Mouse (Mus musculus): Measurements from ENCODE around the gene Kif3a. TPM values are rescaled to one million over a fixed set of nuclear protein-coding genes. Genes with fewer than 3 reads are reported as not detected.

Gene Kif3a
- total and polyA plus RNA-seq, 3 experiments = 11.2 to 27.5 (median 20.2) TPM

GRCm38 (mm10) chr11:53635590-53636182, 68.5 kb downstream of the Kif3a start:
- DNase-seq (ENCODE audit: low spot score) (no peak), ATAC-seq (ENCODE audit: extremely low read depth, insufficient number of reproducible peaks, low FRiP score, poor library complexity, severe bottlenecking) (no peak)
- no peak for TF ChIP-seq TAL1 (conservative IDR thresholded peaks at IDR 0.05; ENCODE audit: low read depth, low read length)
- TF ChIP-seq GATA2 (IDR thresholded peaks at IDR 0.05; ENCODE audit: borderline replicate concordance, low read depth, low read length) = no peak
- no peak for TF ChIP-seq POLR2AphosphoS5 (IDR thresholded peaks at IDR 0.05; ENCODE audit: insufficient replicate concordance, low read depth, low read length)
- no peak for TF ChIP-seq CTCF (IDR thresholded peaks at IDR 0.05; ENCODE audit: low read depth, low read length)
- no peak for TF ChIP-seq GATA1 (IDR thresholded peaks at IDR 0.05; ENCODE audit: borderline replicate concordance, low read length)
- Histone ChIP-seq H3K27me3 (ENCODE audit: insufficient read depth, low read length) (peaks cover 13% of the 10 kb centered on the region; the same call in 1 of the 2 replicates), H3K4me3 (ENCODE audit: low read depth, low read length) (peak overlapping the region; percentile 72; the same call in 1 of the 2 replicates), H3K4me1 (ENCODE audit: insufficient read depth, low read depth, low read length) (peaks cover 79% of the 10 kb centered on the region), H3K9me3 (replicated peaks) (no peaks in the 10 kb centered on the region), H3K36me3 (replicated peaks) (no peaks in the 10 kb centered on the region)

GRCm38 (mm10) chr11:53636183-53636646, 69.0 kb downstream of the Kif3a start:
- peak overlapping the region; percentile 72 for H3K4me3 ChIP-seq (ENCODE audit: low read depth, low read length)

GRCm38 (mm10) chr11:53637046-53637802, 70.0 kb downstream of the Kif3a start:
- ATAC-seq (ENCODE audit: extremely low read depth, insufficient number of reproducible peaks, low FRiP score, poor library complexity, severe bottlenecking) = no peak
- Histone ChIP-seq H3K4me3 (ENCODE audit: low read depth, low read length) (no peak overlapping the region), H3K36me3 (replicated peaks) (no peaks in the 10 kb centered on the region), H3K9me3 (replicated peaks) (no peaks in the 10 kb centered on the region; the same call in 1 of the 2 replicates), H3K4me1 (ENCODE audit: insufficient read depth, low read depth, low read length) (peaks cover 81% of the 10 kb centered on the region), H3K27me3 (ENCODE audit: insufficient read depth, low read length) (peaks cover 13% of the 10 kb centered on the region; the same call in 1 of the 2 replicates)
- no peak for DNase-seq (ENCODE audit: low spot score)
- TF ChIP-seq TAL1 (conservative IDR thresholded peaks at IDR 0.05; ENCODE audit: low read depth, low read length) (no peak), POLR2AphosphoS5 (IDR thresholded peaks at IDR 0.05; ENCODE audit: insufficient replicate concordance, low read depth, low read length) (no peak), GATA2 (IDR thresholded peaks at IDR 0.05; ENCODE audit: borderline replicate concordance, low read depth, low read length) (no peak), CTCF (IDR thresholded peaks at IDR 0.05; ENCODE audit: low read depth, low read length) (no peak), GATA1 (IDR thresholded peaks at IDR 0.05; ENCODE audit: borderline replicate concordance, low read length) (no peak)

More at GRCm38 (mm10) chr11:53636183-53636646, 69.0 kb downstream of the Kif3a start:
- H3K27me3 ChIP-seq (ENCODE audit: insufficient read depth, low read length) = peaks cover 13% of the 10 kb centered on the region; the same call in 1 of the 2 replicates
- H3K9me3 ChIP-seq (replicated peaks) = no peaks in the 10 kb centered on the region
- ATAC-seq (ENCODE audit: extremely low read depth, insufficient number of reproducible peaks, low FRiP score, poor library complexity, severe bottlenecking) = no peak
- H3K36me3 ChIP-seq (replicated peaks) = no peaks in the 10 kb centered on the region
- DNase-seq (ENCODE audit: low spot score) = no peak
- H3K4me1 ChIP-seq (ENCODE audit: insufficient read depth, low read depth, low read length) = peaks cover 81% of the 10 kb centered on the region
- no peak for TF ChIP-seq POLR2AphosphoS5 (IDR thresholded peaks at IDR 0.05; ENCODE audit: insufficient replicate concordance, low read depth, low read length)

- ATAC-seq (ENCODE audit: extremely low read depth, insufficient number of reproducible peaks, low FRiP score, poor library complexity, severe bottlenecking) (no peak), DNase-seq (ENCODE audit: low spot score) (no peak)
- Histone ChIP-seq H3K4me3 (ENCODE audit: low read depth, low read length) (no peak overlapping the region), H3K4me1 (ENCODE audit: insufficient read depth, low read depth, low read length) (peaks cover 82% of the 10 kb centered on the region), H3K27me3 (ENCODE audit: insufficient read depth, low read length) (peaks cover 13% of the 10 kb centered on the region; the same call in 1 of the 2 replicates), H3K9me3 (replicated peaks) (no peaks in the 10 kb centered on the region; the same call in 1 of the 2 replicates), H3K36me3 (replicated peaks) (no peaks in the 10 kb centered on the region)
- TF ChIP-seq TAL1 (conservative IDR thresholded peaks at IDR 0.05; ENCODE audit: low read depth, low read length) (no peak), POLR2AphosphoS5 (IDR thresholded peaks at IDR 0.05; ENCODE audit: insufficient replicate concordance, low read depth, low read length) (no peak), GATA2 (IDR thresholded peaks at IDR 0.05; ENCODE audit: borderline replicate concordance, low read depth, low read length) (no peak), CTCF (IDR thresholded peaks at IDR 0.05; ENCODE audit: low read depth, low read length) (no peak), GATA1 (IDR thresholded peaks at IDR 0.05; ENCODE audit: borderline replicate concordance, low read length) (no peak)
Observed at GRCm38 (mm10) chr11:53637803-53638260, 70.7 kb downstream of the Kif3a start.

- Histone ChIP-seq H3K4me1 (ENCODE audit: insufficient read depth, low read depth, low read length) (peaks cover 75% of the 10 kb centered on the region), H3K4me3 (ENCODE audit: low read depth, low read length) (peak overlapping the region; percentile 24; the same call in 1 of the 2 replicates), H3K27me3 (ENCODE audit: insufficient read depth, low read length) (no peaks in the 10 kb centered on the region), H3K9me3 (replicated peaks) (no peaks in the 10 kb centered on the region; the same call in 1 of the 2 replicates), H3K36me3 (replicated peaks) (peaks cover 13% of the 10 kb centered on the region)
- TF ChIP-seq CTCF (IDR thresholded peaks at IDR 0.05; ENCODE audit: low read depth, low read length) = peak; percentile 84
- TF ChIP-seq GATA2 (IDR thresholded peaks at IDR 0.05; ENCODE audit: borderline replicate concordance, low read depth, low read length) = no peak
- no peak for DNase-seq (ENCODE audit: low spot score)
- ATAC-seq (ENCODE audit: extremely low read depth, insufficient number of reproducible peaks, low FRiP score, poor library complexity, severe bottlenecking) = peak; percentile 74
Observed at GRCm38 (mm10) chr11:53642744-53643279, 75.6 kb downstream of the Kif3a start.

GRCm38 (mm10) chr11:53644017-53644416, 76.8 kb downstream of the Kif3a start:
- peaks cover 24% of the 10 kb centered on the region for H3K36me3 ChIP-seq (replicated peaks)
- H3K27me3 ChIP-seq (ENCODE audit: insufficient read depth, low read length) = no peaks in the 10 kb centered on the region
- DNase-seq (ENCODE audit: low spot score) (no peak), ATAC-seq (ENCODE audit: extremely low read depth, insufficient number of reproducible peaks, low FRiP score, poor library complexity, severe bottlenecking) (no peak; the same call in 1 of the 2 replicates)
- H3K9me3 ChIP-seq (replicated peaks) = no peaks in the 10 kb centered on the region; the same call in 1 of the 2 replicates
- H3K4me1 ChIP-seq (ENCODE audit: insufficient read depth, low read depth, low read length) = peaks cover 74% of the 10 kb centered on the region
- no peak overlapping the region for H3K4me3 ChIP-seq (ENCODE audit: low read depth, low read length)
- TF ChIP-seq GATA2 (IDR thresholded peaks at IDR 0.05; ENCODE audit: borderline replicate concordance, low read depth, low read length) = no peak
- no peak for TF ChIP-seq CTCF (IDR thresholded peaks at IDR 0.05; ENCODE audit: low read depth, low read length)
- TF ChIP-seq GATA1 (IDR thresholded peaks at IDR 0.05; ENCODE audit: borderline replicate concordance, low read length) = no peak
- TF ChIP-seq POLR2AphosphoS5 (IDR thresholded peaks at IDR 0.05; ENCODE audit: insufficient replicate concordance, low read depth, low read length) = no peak
- TF ChIP-seq TAL1 (conservative IDR thresholded peaks at IDR 0.05; ENCODE audit: low read depth, low read length) = no peak
